Mouse (Mus musculus) heart, postnatal 0 days (tissue): ENCODE results near the gene Jpt2.

Experiments used
- CTCF ChIP-seq: IDR thresholded peaks from 2 replicates; pipeline ENCODE4 v1.5.1; 2016; ENCODE audit warnings: antibody characterized with exemption, control low read depth, low read depth
- EP300 ChIP-seq: IDR thresholded peaks from 2 replicates; pipeline ENCODE4 v1.6.1; 2016; ENCODE audit warnings: antibody characterized with exemption, low read depth

- no peak for TF ChIP-seq CTCF
- no peak for TF ChIP-seq EP300
These were observed 65.4 kb downstream of the Jpt2 start, which contains the start of the genes Eme2 and Mrps34 for GRCm38 (mm10) chr17:24894995-24895547.
